Mouse (Mus musculus) lung, adult 2 months (tissue): Measurements from ENCODE around the gene Chchd2. TPM values are rescaled to one million over a fixed set of nuclear protein-coding genes. Genes with fewer than 3 reads are reported as not detected.
"Not testable (repeated sequence)": the region's sequence is repeated elsewhere in the genome, so short reads cannot be mapped to it uniquely, and the experiment has no call there.

Source experiments
- DNase-seq: peaks from one replicate; pipeline ENCODE4 v3.0.0; 2022
- H3K4me1 ChIP-seq: fragments of 200-500 bp; 2 replicates; pipeline ENCODE4 v1.6.1; 2011; ENCODE audit warnings: low read length; ENCODE audit not compliant: control insufficient read depth, insufficient read depth
- H3K4me3 ChIP-seq: fragments of 200-500 bp; replicated peaks from 2 replicates; pipeline ENCODE3; 2011; ENCODE audit warnings: low read depth, mild to moderate bottlenecking, control low read depth, low read length; ENCODE audit errors: extremely low read depth
- CTCF ChIP-seq: fragments of 200-500 bp; IDR thresholded peaks from 2 replicates; pipeline ENCODE4 v1.5.1; 2011; ENCODE audit warnings: mild to moderate bottlenecking, low read length, control low read depth; ENCODE audit not compliant: insufficient read depth
- POLR2A ChIP-seq: fragments of 200-500 bp; IDR thresholded peaks from 2 replicates; pipeline ENCODE4 v1.6.1; 2011; ENCODE audit warnings: low read depth, mild to moderate bottlenecking, control low read depth, low read length, borderline replicate concordance; ENCODE audit errors: extremely low read depth
- WGBS: fragments of 180-500 bp; shearing (Covaris S2); methylation state at CpG from one replicate; pipeline ENCODE4 v1.1.7; 2018; 5-methylcytosine and 5-hydroxymethylcytosine counted together
- polyA plus RNA-seq: library from polyadenylated mRNA; depleted of rRNA; stranded (reverse); fragments of >200 nt; gene quantifications from 2 replicates; pipeline ENCODE4 v1.2.3, GENCODE M21; 2012; rRNA removed

Chchd2 gene
- 686 and 760 TPM in 2 replicates for polyA plus RNA-seq

GRCm38 (mm10) chr5:129886911-129887636, at the start of gene Chchd2:
Gene Chchd2, minus strand, starts transcription at chr5:129887470.
- peak; percentile 82 for TF ChIP-seq POLR2A
- TF ChIP-seq CTCF, result no peak
- H3K4me1 ChIP-seq, result peaks cover 3% of the 10 kb centered on the region; the same call in 1 of the 2 replicates
- H3K4me3 ChIP-seq, result peak within 1 kb of the TSS; percentile 80
- DNase-seq, result peak; percentile 92
- under 1% methylated on average over 46 of the region's 46 CpGs for WGBS

- no peak for DNase-seq
- WGBS, result 66% methylated on average over 4 of the region's 4 CpGs
- no peaks in the 10 kb centered on the region for H3K4me1 ChIP-seq
- TF ChIP-seq POLR2A (no peak), CTCF (no peak)
- H3K4me3 ChIP-seq, result no peak overlapping the region
These were observed 49.7 kb upstream of the Chchd2 start for GRCm38 (mm10) chr5:129936941-129937340.

GRCm38 (mm10) chr5:129929924-129930855, 42.9 kb upstream of the Chchd2 start:
- DNase-seq, result peak; percentile 39
- no peak overlapping the region for H3K4me3 ChIP-seq
- TF ChIP-seq POLR2A (no peak), CTCF (no peak)
- no peaks in the 10 kb centered on the region; the same call in 1 of the 2 replicates for H3K4me1 ChIP-seq
- 34% methylated on average over 9 of the region's 9 CpGs for WGBS

GRCm38 (mm10) chr5:129925933-129926332, 38.7 kb upstream of the Chchd2 start:
- no peaks in the 10 kb centered on the region; the same call in 1 of the 2 replicates for H3K4me1 ChIP-seq
- no peak overlapping the region for H3K4me3 ChIP-seq
- no peak for DNase-seq
- WGBS, result 61% methylated on average over 5 of the region's 5 CpGs
- TF ChIP-seq POLR2A (no peak), CTCF (no peak)

GRCm38 (mm10) chr5:129924820-129925452, 37.7 kb upstream of the Chchd2 start:
- TF ChIP-seq CTCF (no peak), POLR2A (no peak)
- H3K4me1 ChIP-seq, result no peaks in the 10 kb centered on the region; the same call in 1 of the 2 replicates
- H3K4me3 ChIP-seq, result no peak overlapping the region
- 56% methylated on average over 8 of the region's 8 CpGs for WGBS
- DNase-seq, result no peak

GRCm38 (mm10) chr5:129921972-129922371, 34.7 kb upstream of the Chchd2 start:
- TF ChIP-seq POLR2A, result no peak
- TF ChIP-seq CTCF, result no peak
- WGBS, result 95% methylated on average over 4 of the region's 4 CpGs
- DNase-seq, result no peak
- H3K4me3 ChIP-seq, result no peak overlapping the region
- no peaks in the 10 kb centered on the region for H3K4me1 ChIP-seq

GRCm38 (mm10) chr5:129919320-129919719, 32.0 kb upstream of the Chchd2 start:
- DNase-seq, result no peak
- TF ChIP-seq CTCF, result no peak
- TF ChIP-seq POLR2A, result no peak
- WGBS, result 62% methylated on average over 8 of the region's 8 CpGs
- no peak overlapping the region for H3K4me3 ChIP-seq
- no peaks in the 10 kb centered on the region for H3K4me1 ChIP-seq

GRCm38 (mm10) chr5:129918752-129919151, 31.5 kb upstream of the Chchd2 start:
- H3K4me1 ChIP-seq, result no peaks in the 10 kb centered on the region
- WGBS, result 70% methylated on average over 9 of the region's 9 CpGs
- no peak for DNase-seq
- no peak for TF ChIP-seq CTCF
- TF ChIP-seq POLR2A, result no peak
- no peak overlapping the region for H3K4me3 ChIP-seq

GRCm38 (mm10) chr5:129918065-129918651, 30.9 kb upstream of the Chchd2 start:
- DNase-seq, result no peak
- 88% methylated on average over 24 of the region's 24 CpGs for WGBS
- Histone ChIP-seq H3K4me3 (no peak overlapping the region), H3K4me1 (no peaks in the 10 kb centered on the region)
- TF ChIP-seq CTCF, result no peak
- no peak for TF ChIP-seq POLR2A

- H3K4me3 ChIP-seq, DNase-seq, H3K4me1 ChIP-seq: not testable (repeated sequence)
- WGBS, result 74% methylated on average over 11 of the region's 11 CpGs
These were observed 28.2 kb upstream of the Chchd2 start for GRCm38 (mm10) chr5:129915491-129915890.
